Mouse (Mus musculus) lung, embryonic 16.5 days (tissue): ENCODE data around the gene Cldn7. TPM values are rescaled to one million over a fixed set of nuclear protein-coding genes. Genes with fewer than 3 reads are reported as not detected.
"Not testable (repeated sequence)": the region's sequence is repeated elsewhere in the genome, so short reads cannot be mapped to it uniquely, and the experiment has no call there.

ENCODE experiments used
- ATAC-seq: fragments of 200-750 bp; cut with Nextera tagmentation; 2 replicates; pipeline ENCODE4 v1.8.0; 2017; ENCODE audit warnings: low read depth, mild to moderate bottlenecking, moderate library complexity
- H3K27ac ChIP-seq: fragments of 300-500 bp; sonication (generic); 2 replicates; pipeline ENCODE4 v1.5.1; 2014; ENCODE audit warnings: mild to moderate bottlenecking, control low read depth, low read length
- H3K27me3 ChIP-seq: fragments of 300-500 bp; sonication (generic); 2 replicates; pipeline ENCODE4 v1.6.1; 2014; ENCODE audit warnings: low read depth, low read length, mixed read lengths; ENCODE audit not compliant: control insufficient read depth, insufficient read depth
- H3K36me3 ChIP-seq: fragments of 300-500 bp; sonication (generic); 2 replicates; pipeline ENCODE4 v1.6.1; 2014; ENCODE audit warnings: low read length; ENCODE audit not compliant: control insufficient read depth, insufficient read depth
- H3K4me1 ChIP-seq: fragments of 300-500 bp; sonication (generic); replicated peaks from 2 replicates; pipeline ENCODE4 v1.6.1; 2014; ENCODE audit warnings: low read length, mixed read lengths; ENCODE audit not compliant: control insufficient read depth, insufficient read depth
- H3K4me2 ChIP-seq: fragments of 300-500 bp; sonication (generic); 2 replicates; pipeline ENCODE4 v1.6.1; 2014; ENCODE audit warnings: low read depth, low read length, control low read depth
- H3K4me3 ChIP-seq: fragments of 300-500 bp; sonication (generic); 2 replicates; pipeline ENCODE4 v1.5.1; 2014; ENCODE audit warnings: mild to moderate bottlenecking, low read length, control low read depth
- H3K9ac ChIP-seq: fragments of 300-500 bp; sonication (generic); 2 replicates; pipeline ENCODE4 v1.6.1; 2014; ENCODE audit warnings: low read length, control low read depth
- H3K9me3 ChIP-seq: fragments of 300-500 bp; sonication (generic); 2 replicates; pipeline ENCODE4 v1.6.1; 2016; ENCODE audit warnings: low read length; ENCODE audit not compliant: control insufficient read depth
- WGBS: fragments of 180-500 bp; shearing (Covaris S2); extraction: QIAGEN DNeasy Blood & Tissue Kit; methylation state at CpG from one replicate; pipeline ENCODE4 v1.1.7; 2014; 5-methylcytosine and 5-hydroxymethylcytosine counted together
- polyA plus RNA-seq: library from polyadenylated mRNA; unstranded; fragments of >200 nt; fragmentation: Nextera tagmentation; extraction: Ambion mirVana; gene quantifications from 2 replicates; pipeline ENCODE4 v1.2.1, GENCODE M21; 2015

Cldn7 gene
- polyA plus RNA-seq, 1 experiment from 2014 or later: 172 TPM

DNA sequence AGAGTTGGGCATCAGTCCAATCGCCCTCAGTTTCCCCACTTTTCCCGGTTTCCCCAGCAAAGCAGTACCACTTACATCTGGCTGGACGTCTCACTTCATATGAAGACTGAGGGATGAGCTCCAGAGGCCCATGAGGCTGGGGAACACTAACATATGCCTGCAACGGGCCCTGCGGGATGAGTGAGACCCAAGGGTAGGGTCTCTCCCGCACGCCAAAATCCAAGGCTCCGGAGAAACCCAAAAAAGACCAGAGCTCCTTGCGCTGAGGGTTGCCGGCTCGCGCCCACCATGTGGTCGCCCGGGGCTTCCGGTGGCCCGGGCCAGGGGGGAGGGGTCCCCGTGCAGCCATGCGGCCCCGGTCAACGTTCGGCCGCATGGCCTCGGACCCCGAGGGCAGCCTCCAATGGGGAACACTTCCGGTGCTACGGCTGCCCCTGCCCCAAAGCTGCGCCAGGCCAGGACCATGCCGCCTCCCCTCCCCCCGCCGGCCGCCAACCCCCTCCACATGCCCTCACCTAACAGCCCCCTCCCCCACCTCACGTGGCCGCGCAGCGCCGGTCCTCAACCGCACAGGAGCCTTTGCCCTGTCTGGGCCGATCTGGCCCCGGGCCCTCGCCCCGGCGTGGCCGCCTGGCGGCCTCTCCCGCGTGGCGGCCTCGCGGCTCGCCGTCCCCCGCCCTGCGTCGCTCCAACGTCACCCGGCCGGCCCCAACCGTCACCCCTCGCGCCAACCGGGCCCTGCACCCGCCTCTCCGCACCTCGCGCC is 44.1 kb upstream of the Cldn7 start:
- H3K9ac ChIP-seq: peak overlapping the region; percentile 99
- H3K4me1 ChIP-seq: peaks cover 22% of the 10 kb centered on the region
- peaks cover 31% of the 10 kb centered on the region for H3K36me3 ChIP-seq
- no peaks in the 10 kb centered on the region for H3K9me3 ChIP-seq
- peak overlapping the region; percentile 92 for H3K4me3 ChIP-seq
- WGBS: under 1% methylated on average over 46 of the region's 65 CpGs
- H3K27me3 ChIP-seq: no peaks in the 10 kb centered on the region
- ATAC-seq: peak; percentile 18
- H3K27ac ChIP-seq: peak overlapping the region; percentile 96
- H3K4me2 ChIP-seq: peak overlapping the region; percentile 89

DNA sequence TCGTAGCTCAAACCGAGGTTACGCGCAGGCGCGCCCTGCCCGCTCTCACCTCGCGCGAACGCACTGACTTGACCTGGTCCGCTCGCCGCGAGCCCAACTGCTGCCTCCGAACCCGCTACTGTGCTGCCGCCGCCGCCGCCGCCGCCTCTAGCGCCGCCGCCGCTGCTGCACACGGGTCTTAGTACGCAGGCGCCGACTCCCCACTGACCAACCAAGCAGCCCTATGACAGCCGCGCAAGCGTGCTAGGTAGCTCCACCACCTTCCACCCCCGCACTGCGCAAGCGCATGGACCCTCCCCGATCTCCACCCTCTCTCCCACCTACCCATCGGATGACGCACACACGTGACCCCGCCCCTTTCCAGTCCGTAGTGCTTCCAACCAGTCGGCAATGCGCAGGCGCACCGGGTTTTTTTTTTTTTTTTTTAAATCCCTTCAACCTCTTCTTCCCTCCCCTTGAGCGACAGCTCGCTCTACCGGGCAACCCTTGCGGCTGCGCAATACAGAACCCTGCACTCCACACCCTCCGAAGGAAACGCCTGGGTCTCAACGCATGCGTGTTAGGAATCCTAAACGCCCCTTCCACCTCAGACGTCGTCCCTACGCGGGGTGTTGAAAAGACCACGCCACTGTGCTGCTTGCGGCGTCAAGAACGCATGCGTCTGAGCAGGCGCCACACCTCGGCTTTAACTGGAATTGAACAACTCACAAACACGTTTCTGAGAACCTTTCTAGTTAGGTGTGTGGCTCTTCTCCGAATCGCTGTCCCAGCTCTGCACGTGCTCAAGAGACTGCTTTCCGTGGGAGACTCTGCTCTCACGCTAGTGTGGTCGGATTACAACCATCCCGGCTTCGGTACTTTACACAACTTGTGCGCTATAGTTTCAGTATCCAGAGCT is 43.2 kb upstream of the Cldn7 start, which contains the start of gene Eif5a:
TSS of gene Eif5a (minus strand) at position 845 of the 898 bp plus-strand sequence.
- Histone ChIP-seq H3K4me2 (peak within 1 kb of the TSS; percentile 89), H3K27me3 (no peaks in the 10 kb centered on the region), H3K9ac (peak within 1 kb of the TSS; percentile 99), H3K27ac (peak within 1 kb of the TSS; percentile 99), H3K36me3 (peaks cover 22% of the 10 kb centered on the region), H3K4me3 (peak within 1 kb of the TSS; percentile 92), H3K4me1 (peaks cover 19% of the 10 kb centered on the region), H3K9me3 (no peaks in the 10 kb centered on the region)
- peak; percentile 96 for ATAC-seq
- WGBS: under 1% methylated on average over 78 of the region's 78 CpGs

DNA sequence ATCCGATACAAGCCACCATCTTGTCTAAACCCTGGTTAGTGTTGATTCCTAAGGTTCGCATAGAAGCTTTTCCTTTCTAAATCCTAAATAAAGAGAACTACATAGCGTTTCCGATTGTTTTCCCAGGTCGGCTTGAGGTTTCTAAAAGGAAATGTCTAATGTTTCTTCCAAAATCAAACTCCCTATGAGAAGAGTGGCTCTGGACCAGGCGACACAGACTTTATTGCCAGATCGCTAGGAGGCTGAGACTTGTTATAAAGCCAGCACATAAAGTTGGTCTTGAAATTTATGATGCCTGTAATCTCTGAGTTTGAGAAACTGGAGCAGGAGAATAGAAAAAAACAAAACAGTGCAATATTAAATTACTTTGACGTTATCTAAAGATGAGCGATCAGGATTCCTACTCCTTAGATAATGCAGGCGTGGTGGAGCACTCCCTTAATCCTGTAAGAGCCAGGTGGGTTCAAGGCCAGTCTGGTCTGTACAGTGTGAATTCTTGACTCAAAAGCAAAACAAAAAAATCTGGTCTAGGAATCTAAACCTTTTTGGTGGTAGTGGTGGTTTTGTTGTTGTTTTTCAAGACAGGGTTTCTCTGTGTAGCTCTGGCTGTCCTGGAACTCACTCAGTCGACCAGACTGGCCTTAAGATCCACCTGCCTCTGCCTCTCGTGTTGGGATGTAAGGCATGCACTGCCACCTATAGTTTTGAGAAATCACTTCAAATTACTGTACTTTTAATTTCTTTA is 42.4 kb upstream of the Cldn7 start:
- Histone ChIP-seq H3K27ac (peak overlapping the region; percentile 99), H3K9me3 (no peaks in the 10 kb centered on the region), H3K4me2 (peak overlapping the region; percentile 66), H3K36me3 (peaks cover 20% of the 10 kb centered on the region), H3K4me3 (peak overlapping the region; percentile 62), H3K9ac (peak overlapping the region; percentile 80), H3K27me3 (no peaks in the 10 kb centered on the region), H3K4me1 (peaks cover 19% of the 10 kb centered on the region)
- no peak for ATAC-seq
- 2% methylated on average over 12 of the region's 12 CpGs for WGBS

DNA sequence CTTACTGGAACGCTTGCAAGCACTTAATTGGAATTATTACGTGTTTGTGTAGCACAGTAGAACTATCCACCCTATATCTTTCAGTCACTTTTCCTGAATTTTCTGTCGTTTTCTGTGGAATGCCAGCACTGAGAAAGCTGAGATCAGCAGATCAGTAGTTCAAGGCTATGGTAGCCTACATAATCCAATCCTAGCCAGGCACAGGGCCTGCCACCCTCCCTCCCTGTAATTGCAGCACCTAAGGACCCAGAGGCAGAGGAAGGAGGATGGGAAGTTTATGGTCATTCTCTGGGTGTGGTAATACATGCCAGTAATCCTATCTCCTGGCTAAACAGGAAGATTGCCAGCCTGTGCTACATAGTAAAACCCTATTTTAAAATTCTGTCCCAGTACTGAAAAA is 41.8 kb upstream of the Cldn7 start:
- Histone ChIP-seq H3K36me3 (peaks cover 14% of the 10 kb centered on the region), H3K27me3 (no peaks in the 10 kb centered on the region), H3K9me3 (no peaks in the 10 kb centered on the region), H3K4me2 (no peak overlapping the region), H3K4me1 (peaks cover 19% of the 10 kb centered on the region), H3K4me3 (no peak overlapping the region), H3K27ac (no peak overlapping the region; the same call in 1 of the 2 replicates), H3K9ac (peak overlapping the region; percentile 80; the same call in 1 of the 2 replicates)
- 66% methylated on average over 3 of the region's 3 CpGs for WGBS
- ATAC-seq: no peak

DNA sequence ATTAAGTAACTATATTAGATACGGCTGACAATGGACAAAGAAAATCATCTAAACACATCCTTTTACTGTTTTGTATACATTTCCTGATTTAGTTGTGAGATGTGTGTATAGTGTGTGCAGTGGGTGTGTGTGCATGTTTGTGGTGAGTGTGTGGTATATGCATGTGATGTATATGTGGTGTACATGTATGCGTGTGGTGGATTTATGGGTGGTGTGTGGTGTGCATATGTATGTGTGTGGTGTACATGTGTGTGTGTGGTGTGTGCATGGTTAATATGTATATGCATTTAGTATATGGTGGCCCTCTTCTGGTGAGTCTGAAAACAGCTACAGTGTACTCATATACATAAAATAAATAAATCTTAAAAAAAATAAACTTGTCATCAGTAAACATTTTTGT is 37.1 kb upstream of the Cldn7 start:
- no peak for ATAC-seq
- H3K36me3 ChIP-seq: no peaks in the 10 kb centered on the region
- H3K9ac ChIP-seq: no peak overlapping the region
- no peak overlapping the region for H3K27ac ChIP-seq
- WGBS: 97% methylated on average over 2 of the region's 2 CpGs
- H3K27me3 ChIP-seq: no peaks in the 10 kb centered on the region
- H3K4me2 ChIP-seq: no peak overlapping the region
- H3K4me1 ChIP-seq: peaks cover 4% of the 10 kb centered on the region; the same call in 1 of the 2 replicates
- no peaks in the 10 kb centered on the region for H3K9me3 ChIP-seq
- no peak overlapping the region for H3K4me3 ChIP-seq

DNA sequence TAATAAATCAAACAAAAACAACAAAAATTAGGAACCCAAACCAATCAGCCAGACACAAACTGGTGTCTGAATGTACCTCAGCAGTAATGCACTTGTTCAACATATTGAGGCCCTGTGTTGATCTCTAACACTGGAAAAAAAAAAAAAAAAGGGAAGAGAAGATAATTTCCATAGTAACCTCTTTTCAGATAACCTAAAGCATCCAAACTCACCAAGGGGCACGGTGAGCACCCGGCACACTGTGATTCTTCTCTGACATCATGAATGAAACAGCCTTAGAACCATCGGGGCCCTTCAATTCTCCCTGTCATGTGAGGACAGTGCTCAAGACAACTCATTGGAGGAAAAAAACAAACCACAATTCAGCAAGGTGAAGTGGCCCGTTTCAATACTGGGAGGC is 34.9 kb upstream of the Cldn7 start:
- 22% methylated on average over 4 of the region's 4 CpGs for whole genome bisulfite sequencing
- H3K4me1 ChIP-seq: peaks cover 5% of the 10 kb centered on the region; the same call in 1 of the 2 replicates

DNA sequence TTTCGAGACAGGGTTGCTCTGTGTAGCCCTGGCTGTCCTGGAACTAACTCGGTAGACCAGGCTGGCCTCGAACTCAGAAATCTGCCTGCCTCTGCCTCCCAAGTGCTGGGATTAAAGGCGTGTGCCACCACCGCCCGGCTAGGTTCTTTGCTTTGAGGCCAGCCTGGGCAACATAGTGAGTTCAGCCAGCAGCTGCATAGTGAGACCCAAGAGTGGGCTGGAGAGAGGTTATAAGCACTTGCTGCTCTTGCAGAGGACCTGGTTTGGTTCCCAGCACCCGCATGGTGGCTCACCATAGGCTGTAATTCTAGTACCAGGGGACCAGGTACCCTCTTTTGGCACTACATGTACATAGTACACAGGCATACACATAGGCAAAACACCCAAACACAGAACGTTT is 34.4 kb upstream of the Cldn7 start:
- not testable (repeated sequence) for H3K27me3 ChIP-seq, H3K4me3 ChIP-seq, H3K9me3 ChIP-seq, H3K4me1 ChIP-seq, H3K4me2 ChIP-seq, H3K36me3 ChIP-seq, H3K9ac ChIP-seq, H3K27ac ChIP-seq, ATAC-seq
- WGBS: 81% methylated on average over 8 of the region's 8 CpGs

More for the DNA sequence above, 34.9 kb upstream of the Cldn7 start:
- Histone ChIP-seq H3K27ac (no peak overlapping the region), H3K27me3 (peaks cover 3% of the 10 kb centered on the region; the same call in 1 of the 2 replicates), H3K9me3 (no peaks in the 10 kb centered on the region), H3K9ac (no peak overlapping the region), H3K4me2 (no peak overlapping the region), H3K4me3 (no peak overlapping the region), H3K36me3 (no peaks in the 10 kb centered on the region)
- ATAC-seq: no peak

DNA sequence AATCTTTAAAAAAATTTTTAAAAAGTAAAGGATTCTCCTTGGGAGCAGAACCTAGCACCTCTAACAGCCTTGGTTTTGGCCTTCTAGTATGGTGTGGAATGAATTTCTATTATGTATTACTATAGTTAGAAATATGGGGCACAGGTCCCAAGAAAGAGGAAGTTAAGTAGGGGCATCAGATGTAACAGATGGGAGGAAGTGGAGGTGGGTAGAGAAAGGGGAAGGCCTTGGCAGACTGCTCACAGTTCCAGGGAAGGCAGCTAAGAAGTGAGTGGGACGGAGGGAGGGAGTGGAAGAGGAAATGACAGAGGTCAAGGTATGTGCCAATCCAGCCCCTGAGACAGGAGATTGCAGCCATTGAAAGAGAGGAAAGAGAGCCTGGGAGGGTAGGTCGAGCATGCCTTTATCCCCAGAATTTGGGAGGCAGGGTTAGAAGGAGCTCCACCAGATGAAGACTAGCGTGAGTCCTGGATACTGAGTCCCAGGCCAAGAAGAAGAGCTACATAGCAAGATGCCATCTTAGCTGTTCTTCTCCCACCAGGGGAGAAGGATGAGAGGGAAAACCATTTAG is 33.5 kb upstream of the Cldn7 start:
- ATAC-seq: no peak
- Histone ChIP-seq H3K4me2 (no peak overlapping the region), H3K4me3 (no peak overlapping the region), H3K27ac (no peak overlapping the region), H3K36me3 (no peaks in the 10 kb centered on the region), H3K4me1 (peaks cover 8% of the 10 kb centered on the region), H3K9ac (no peak overlapping the region), H3K27me3 (peaks cover 7% of the 10 kb centered on the region; the same call in 1 of the 2 replicates), H3K9me3 (no peaks in the 10 kb centered on the region)
- WGBS: 68% methylated on average over 3 of the region's 3 CpGs
